Mouse (Mus musculus) cerebellum, adult 2 months (tissue): ENCODE measurements around the gene Krtap9-3.
"Not testable (repeated sequence)": the region's sequence is repeated elsewhere in the genome, so short reads cannot be mapped to it uniquely, and the experiment has no call there.

Experiments
- CTCF ChIP-seq: fragments of 200-500 bp; IDR thresholded peaks from 2 replicates; pipeline ENCODE4 v1.5.1; 2011; ENCODE audit warnings: low read depth, mild to moderate bottlenecking, control low read depth, low read length, moderate library complexity, borderline replicate concordance; ENCODE audit not compliant: insufficient read depth
- POLR2A ChIP-seq: fragments of 200-500 bp; IDR thresholded peaks from 2 replicates; pipeline ENCODE4 v1.6.1; 2011; ENCODE audit warnings: low read length, control low read depth, borderline replicate concordance; ENCODE audit not compliant: insufficient read depth

DNA sequence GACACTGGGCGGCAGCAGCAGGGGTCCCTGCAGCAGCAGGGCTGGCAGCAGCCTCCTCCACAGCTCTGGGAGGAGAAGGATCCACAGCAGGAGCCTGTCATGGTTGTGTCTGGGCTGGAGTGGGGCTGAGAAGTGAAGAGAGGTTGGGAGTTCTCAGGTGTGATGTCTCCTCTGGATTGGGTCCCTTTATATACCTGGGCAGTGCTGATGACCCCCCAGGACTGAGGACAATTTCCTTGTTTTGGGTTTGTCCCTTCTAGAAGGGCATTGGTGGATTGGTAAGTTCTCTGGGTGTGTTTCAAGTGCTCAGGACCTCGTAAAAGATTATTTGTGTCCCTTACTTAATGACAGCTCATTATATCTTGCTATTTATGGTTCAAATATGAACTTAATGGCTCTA lies 12.2 kb upstream of the Krtap9-3 start, which contains the start of gene Gm11937:
- not testable (repeated sequence) for TF ChIP-seq CTCF, POLR2A
